Mouse (Mus musculus) lung, adult 2 months (tissue): Measurements from ENCODE around the gene Ccdc22. TPM values are rescaled to one million over a fixed set of nuclear protein-coding genes. Genes with fewer than 3 reads are reported as not detected.

ENCODE experiments used
- DNase-seq: peaks from one replicate; pipeline ENCODE4 v3.0.0; 2022
- H3K4me1 ChIP-seq: fragments of 200-500 bp; 2 replicates; pipeline ENCODE4 v1.6.1; 2011; ENCODE audit warnings: low read length; ENCODE audit not compliant: control insufficient read depth, insufficient read depth
- H3K4me3 ChIP-seq: fragments of 200-500 bp; replicated peaks from 2 replicates; pipeline ENCODE3; 2011; ENCODE audit warnings: low read depth, mild to moderate bottlenecking, control low read depth, low read length; ENCODE audit errors: extremely low read depth
- CTCF ChIP-seq: fragments of 200-500 bp; IDR thresholded peaks from 2 replicates; pipeline ENCODE4 v1.5.1; 2011; ENCODE audit warnings: mild to moderate bottlenecking, low read length, control low read depth; ENCODE audit not compliant: insufficient read depth
- POLR2A ChIP-seq: fragments of 200-500 bp; IDR thresholded peaks from 2 replicates; pipeline ENCODE4 v1.6.1; 2011; ENCODE audit warnings: low read depth, mild to moderate bottlenecking, control low read depth, low read length, borderline replicate concordance; ENCODE audit errors: extremely low read depth
- WGBS: fragments of 180-500 bp; shearing (Covaris S2); methylation state at CpG from one replicate; pipeline ENCODE4 v1.1.7; 2018; 5-methylcytosine and 5-hydroxymethylcytosine counted together
- polyA plus RNA-seq: library from polyadenylated mRNA; depleted of rRNA; stranded (reverse); fragments of >200 nt; gene quantifications from 2 replicates; pipeline ENCODE4 v1.2.3, GENCODE M21; 2012

Ccdc22 gene
- polyA plus RNA-seq, 1 experiment: 15.6 TPM

- peak within 1 kb of the TSS; percentile 86 for H3K4me3 ChIP-seq
- 41% methylated on average over 65 of the region's 65 CpGs for WGBS
- H3K4me1 ChIP-seq: no peaks in the 10 kb centered on the region; the same call in 1 of the 2 replicates
- DNase-seq: peak; percentile 87
- no peak for TF ChIP-seq CTCF
- TF ChIP-seq POLR2A: no peak
Observed at GRCm38 (mm10) chrX:7574087-7574884, 31.0 kb downstream of the Ccdc22 start, which contains the start of gene Ppp1r3f. Ppp1r3f (minus strand) TSS chrX:7574283.

- 39% methylated on average over 70 of the region's 72 CpGs for WGBS
- Histone ChIP-seq H3K4me1 (no peaks in the 10 kb centered on the region; the same call in 1 of the 2 replicates), H3K4me3 (peak within 1 kb of the TSS; percentile 86)
- no peak for DNase-seq
- TF ChIP-seq POLR2A: no peak
- no peak for TF ChIP-seq CTCF
Observed at GRCm38 (mm10) chrX:7573176-7574086, 31.9 kb downstream of the Ccdc22 start, which contains the start of gene Foxp3. Foxp3 (plus strand) TSS chrX:7573644.

GRCm38 (mm10) chrX:7572466-7572865, 32.9 kb downstream of the Ccdc22 start:
- no peak for DNase-seq
- 82% methylated on average over 10 of the region's 10 CpGs for WGBS
- Histone ChIP-seq H3K4me3 (no peak overlapping the region), H3K4me1 (no peaks in the 10 kb centered on the region; the same call in 1 of the 2 replicates)
- TF ChIP-seq CTCF: no peak
- no peak for TF ChIP-seq POLR2A

GRCm38 (mm10) chrX:7571565-7572136, 33.7 kb downstream of the Ccdc22 start:
- Histone ChIP-seq H3K4me1 (no peaks in the 10 kb centered on the region; the same call in 1 of the 2 replicates), H3K4me3 (no peak overlapping the region)
- 83% methylated on average over 9 of the region's 9 CpGs for WGBS
- TF ChIP-seq POLR2A (no peak), CTCF (no peak)
- no peak for DNase-seq

GRCm38 (mm10) chrX:7570481-7571175, 34.7 kb downstream of the Ccdc22 start:
- DNase-seq: no peak
- Histone ChIP-seq H3K4me1 (no peaks in the 10 kb centered on the region; the same call in 1 of the 2 replicates), H3K4me3 (no peak overlapping the region)
- no peak for TF ChIP-seq POLR2A
- no peak for TF ChIP-seq CTCF
- 52% methylated on average over 7 of the region's 7 CpGs for WGBS

- 60% methylated on average over 9 of the region's 9 CpGs for WGBS
- no peak for TF ChIP-seq POLR2A
- no peak for TF ChIP-seq CTCF
- Histone ChIP-seq H3K4me3 (no peak overlapping the region), H3K4me1 (no peaks in the 10 kb centered on the region; the same call in 1 of the 2 replicates)
- no peak for DNase-seq
Observed at GRCm38 (mm10) chrX:7567491-7567890, 37.8 kb downstream of the Ccdc22 start.

- no peak for DNase-seq
- WGBS: 72% methylated on average over 6 of the region's 6 CpGs
- TF ChIP-seq POLR2A (no peak), CTCF (no peak)
Observed at GRCm38 (mm10) chrX:7566352-7566751, 39.0 kb downstream of the Ccdc22 start.

GRCm38 (mm10) chrX:7563076-7563475, 42.2 kb downstream of the Ccdc22 start:
- WGBS: 40% methylated on average over 2 of the region's 2 CpGs
- Histone ChIP-seq H3K4me1 (no peaks in the 10 kb centered on the region), H3K4me3 (no peak overlapping the region)
- no peak for DNase-seq
- TF ChIP-seq CTCF (no peak), POLR2A (no peak)

More at GRCm38 (mm10) chrX:7566352-7566751, 39.0 kb downstream of the Ccdc22 start:
- H3K4me1 ChIP-seq: no peaks in the 10 kb centered on the region; the same call in 1 of the 2 replicates
- no peak overlapping the region for H3K4me3 ChIP-seq
